Mouse (Mus musculus): Measurements from ENCODE around the gene Zfhx3. TPM values are rescaled to one million over a fixed set of nuclear protein-coding genes. Genes with fewer than 3 reads are reported as not detected.
A peak's percentile ranks its signal among the peaks of the same experiment; 100 is the strongest.

Gene Zfhx3
- total RNA-seq, 2 experiments from 2014 or later = 3.5 to 5.9 TPM

GRCm38 (mm10) chr8:108072853-108073252 is 130.4 kb downstream of the Zfhx3 start:
- intact Hi-C loops (cut with DNase I) = no loop called here
- no peak for DNase-seq (ENCODE audit: low spot score in 2 of 2)

- DNase-seq (ENCODE audit: low spot score in 2 of 2) = no peak
- intact Hi-C loops (cut with DNase I) = no loop called here
These were observed 132.7 kb downstream of the Zfhx3 start for GRCm38 (mm10) chr8:108075176-108075575.

- intact Hi-C loops (cut with DNase I) = no loop called here
- DNase-seq (ENCODE audit: low spot score in 2 of 2) = no peak
These were observed 136.3 kb downstream of the Zfhx3 start for GRCm38 (mm10) chr8:108078726-108079125.

- intact Hi-C loops (cut with DNase I) = no loop called here
- DNase-seq (ENCODE audit: low spot score in 2 of 2) = no peak
These were observed 144.5 kb downstream of the Zfhx3 start for GRCm38 (mm10) chr8:108086913-108087312.

GRCm38 (mm10) chr8:108089632-108090031 is 147.2 kb downstream of the Zfhx3 start:
- intact Hi-C loops (cut with DNase I) = no loop called here

GRCm38 (mm10) chr8:108098598-108098997 is 156.2 kb downstream of the Zfhx3 start:
- intact Hi-C loops (cut with DNase I) = no loop called here
- DNase-seq (ENCODE audit: low spot score in 2 of 2) = no peak

More at GRCm38 (mm10) chr8:108089632-108090031, 147.2 kb downstream of the Zfhx3 start:
- DNase-seq (ENCODE audit: low spot score in 2 of 2) = no peak

- peak in 1 of 2 experiments; percentile 14 for DNase-seq (ENCODE audit: low spot score in 2 of 2)
- intact Hi-C loops (cut with DNase I) = loop anchor here (5.0 kb wide), 1 partner anchor 144 kb away; no protein-coding TSS in a partner anchor
These were observed 158.7 kb downstream of the Zfhx3 start for GRCm38 (mm10) chr8:108101131-108101530.

- intact Hi-C loops (cut with DNase I) = loop anchor here (5.0 kb wide), 1 partner anchor 145 kb away; no protein-coding TSS in a partner anchor
These were observed 159.8 kb downstream of the Zfhx3 start for GRCm38 (mm10) chr8:108101978-108102865.

GRCm38 (mm10) chr8:108104471-108105098 is 162.1 kb downstream of the Zfhx3 start:
- intact Hi-C loops (cut with DNase I) = loop anchor here (5.0 kb wide), 1 partner anchor 147 kb away; no protein-coding TSS in a partner anchor
- no peak for DNase-seq (ENCODE audit: low spot score in 2 of 2)

More at GRCm38 (mm10) chr8:108101978-108102865, 159.8 kb downstream of the Zfhx3 start:
- no peak for DNase-seq (ENCODE audit: low spot score in 2 of 2)

- intact Hi-C loops (cut with DNase I) = no loop called here
- DNase-seq (ENCODE audit: low spot score in 2 of 2) = no peak
These were observed 182.6 kb downstream of the Zfhx3 start for GRCm38 (mm10) chr8:108125053-108125452.

- DNase-seq (ENCODE audit: low spot score in 2 of 2) = no peak
- intact Hi-C loops (cut with DNase I) = no loop called here
These were observed 183.0 kb downstream of the Zfhx3 start for GRCm38 (mm10) chr8:108125491-108125890.

- no peak for DNase-seq (ENCODE audit: low spot score in 2 of 2)
- intact Hi-C loops (cut with DNase I) = no loop called here
These were observed 204.1 kb downstream of the Zfhx3 start for GRCm38 (mm10) chr8:108146536-108146935.

GRCm38 (mm10) chr8:108148599-108149249 is 206.3 kb downstream of the Zfhx3 start:
- intact Hi-C loops (cut with DNase I) = no loop called here

GRCm38 (mm10) chr8:108170804-108171203 is 228.4 kb downstream of the Zfhx3 start:
- intact Hi-C loops (cut with DNase I) = no loop called here
- DNase-seq (ENCODE audit: low spot score in 2 of 2) = no peak

More at GRCm38 (mm10) chr8:108148599-108149249, 206.3 kb downstream of the Zfhx3 start:
- DNase-seq (ENCODE audit: low spot score in 2 of 2) = no peak

- no peak for DNase-seq (ENCODE audit: low spot score in 2 of 2)
- intact Hi-C loops (cut with DNase I) = no loop called here
These were observed 240.9 kb downstream of the Zfhx3 start for GRCm38 (mm10) chr8:108183296-108183695.

- DNase-seq (ENCODE audit: low spot score in 2 of 2) = no peak
- intact Hi-C loops (cut with DNase I) = no loop called here
These were observed 241.5 kb downstream of the Zfhx3 start for GRCm38 (mm10) chr8:108183948-108184347.

GRCm38 (mm10) chr8:108186289-108186688 is 243.8 kb downstream of the Zfhx3 start:
- DNase-seq (ENCODE audit: low spot score in 2 of 2) = no peak
- intact Hi-C loops (cut with DNase I) = no loop called here

- intact Hi-C loops (cut with DNase I) = no loop called here
- no peak for DNase-seq (ENCODE audit: low spot score in 2 of 2)
These were observed 245.6 kb downstream of the Zfhx3 start for GRCm38 (mm10) chr8:108188044-108188443.

GRCm38 (mm10) chr8:108194571-108194970 is 252.1 kb downstream of the Zfhx3 start:
- intact Hi-C loops (cut with DNase I) = no loop called here
- no peak for DNase-seq (ENCODE audit: low spot score in 2 of 2)

- intact Hi-C loops (cut with DNase I) = no loop called here
- no peak for DNase-seq (ENCODE audit: low spot score in 2 of 2)
These were observed 272.6 kb downstream of the Zfhx3 start for GRCm38 (mm10) chr8:108215026-108215425.

Data from left cerebral cortex, postnatal 36 days (tissue).